Mouse (Mus musculus): ENCODE data around the gene Hlf. TPM values are rescaled to one million over a fixed set of nuclear protein-coding genes. Genes with fewer than 3 reads are reported as not detected.
A peak's percentile ranks its signal among the peaks of the same experiment; 100 is the strongest.

Gene Hlf
- polyA plus RNA-seq, 1 experiment from 2014 or later = 0.92 TPM

- Histone ChIP-seq H3K36me3 (ENCODE audit: control insufficient read depth, insufficient read depth, low read length) (no peaks in the 10 kb centered on the region), H3K27me3 (replicated peaks; ENCODE audit: control insufficient read depth, insufficient read depth, low read length) (no peaks in the 10 kb centered on the region), H3K4me3 (ENCODE audit: low read depth, low read length) (no peak overlapping the region), H3K27ac (ENCODE audit: low read depth) (no peak overlapping the region), H3K4me2 (ENCODE audit: low read length) (no peak overlapping the region), H3K4me1 (replicated peaks; ENCODE audit: control insufficient read depth, insufficient read depth, low read length) (peaks cover 14% of the 10 kb centered on the region), H3K9ac (ENCODE audit: low read length) (no peak overlapping the region), H3K9me3 (ENCODE audit: control insufficient read depth, low read length) (no peaks in the 10 kb centered on the region)
- DNase-seq (ENCODE audit: low spot score) (no peak), ATAC-seq (replicated peaks; ENCODE audit: low FRiP score, low TSS enrichment, low read depth) (no peak)
- 91% methylated on average over 5 of the region's 5 CpGs for WGBS
These were observed 12.7 kb downstream of the Hlf start for GRCm38 (mm10) chr11:90378008-90378407.

- no peaks in the 10 kb centered on the region for H3K36me3 ChIP-seq (ENCODE audit: control insufficient read depth, insufficient read depth, low read length)
- DNase-seq (ENCODE audit: low spot score) = no peak
- H3K4me1 ChIP-seq (replicated peaks; ENCODE audit: control insufficient read depth, insufficient read depth, low read length) = peaks cover 2% of the 10 kb centered on the region; the same call in 1 of the 2 replicates
- H3K9me3 ChIP-seq (ENCODE audit: control insufficient read depth, low read length) = no peaks in the 10 kb centered on the region
- H3K4me3 ChIP-seq (ENCODE audit: low read depth, low read length) = no peak overlapping the region
- H3K9ac ChIP-seq (ENCODE audit: low read length) = no peak overlapping the region
- H3K4me2 ChIP-seq (ENCODE audit: low read length) = no peak overlapping the region
- ATAC-seq (replicated peaks; ENCODE audit: low FRiP score, low TSS enrichment, low read depth) = no peak
- H3K27ac ChIP-seq (ENCODE audit: low read depth) = no peak overlapping the region
- no peaks in the 10 kb centered on the region for H3K27me3 ChIP-seq (replicated peaks; ENCODE audit: control insufficient read depth, insufficient read depth, low read length)
- 89% methylated on average over 9 of the region's 9 CpGs for WGBS
These were observed 14.3 kb downstream of the Hlf start for GRCm38 (mm10) chr11:90376436-90376835.

- H3K4me3 ChIP-seq (ENCODE audit: low read depth, low read length) = no peak overlapping the region
- H3K4me2 ChIP-seq (ENCODE audit: low read length) = no peak overlapping the region
- no peaks in the 10 kb centered on the region for H3K9me3 ChIP-seq (ENCODE audit: control insufficient read depth, low read length)
- WGBS = 48% methylated on average over 8 of the region's 8 CpGs
- H3K4me1 ChIP-seq (replicated peaks; ENCODE audit: control insufficient read depth, insufficient read depth, low read length) = peaks cover 29% of the 10 kb centered on the region
- no peaks in the 10 kb centered on the region for H3K27me3 ChIP-seq (replicated peaks; ENCODE audit: control insufficient read depth, insufficient read depth, low read length)
- ATAC-seq (replicated peaks; ENCODE audit: low FRiP score, low TSS enrichment, low read depth) (no peak), DNase-seq (ENCODE audit: low spot score) (no peak)
- H3K27ac ChIP-seq (ENCODE audit: low read depth) = no peak overlapping the region
- no peak overlapping the region for H3K9ac ChIP-seq (ENCODE audit: low read length)
- no peaks in the 10 kb centered on the region for H3K36me3 ChIP-seq (ENCODE audit: control insufficient read depth, insufficient read depth, low read length)
These were observed 19.1 kb downstream of the Hlf start for GRCm38 (mm10) chr11:90371470-90372100.

- Histone ChIP-seq H3K4me1 (replicated peaks; ENCODE audit: control insufficient read depth, insufficient read depth, low read length) (peaks cover 29% of the 10 kb centered on the region), H3K36me3 (ENCODE audit: control insufficient read depth, insufficient read depth, low read length) (no peaks in the 10 kb centered on the region), H3K9me3 (ENCODE audit: control insufficient read depth, low read length) (no peaks in the 10 kb centered on the region), H3K4me2 (ENCODE audit: low read length) (no peak overlapping the region), H3K9ac (ENCODE audit: low read length) (no peak overlapping the region), H3K27me3 (replicated peaks; ENCODE audit: control insufficient read depth, insufficient read depth, low read length) (no peaks in the 10 kb centered on the region), H3K27ac (ENCODE audit: low read depth) (no peak overlapping the region), H3K4me3 (ENCODE audit: low read depth, low read length) (no peak overlapping the region)
- WGBS = 25% methylated on average over 11 of the region's 11 CpGs
- no peak for DNase-seq (ENCODE audit: low spot score)
- ATAC-seq (replicated peaks; ENCODE audit: low FRiP score, low TSS enrichment, low read depth) = no peak
These were observed 19.9 kb downstream of the Hlf start for GRCm38 (mm10) chr11:90370789-90371291.

- H3K9ac ChIP-seq (ENCODE audit: low read length) = no peak overlapping the region
- H3K4me2 ChIP-seq (ENCODE audit: low read length) = no peak overlapping the region
- H3K36me3 ChIP-seq (ENCODE audit: control insufficient read depth, insufficient read depth, low read length) = no peaks in the 10 kb centered on the region
- H3K4me3 ChIP-seq (ENCODE audit: low read depth, low read length) = no peak overlapping the region
- no peaks in the 10 kb centered on the region for H3K9me3 ChIP-seq (ENCODE audit: control insufficient read depth, low read length)
- H3K4me1 ChIP-seq (replicated peaks; ENCODE audit: control insufficient read depth, insufficient read depth, low read length) = peaks cover 32% of the 10 kb centered on the region
- peak overlapping the region; percentile 91 for H3K27ac ChIP-seq (ENCODE audit: low read depth)
- WGBS = 60% methylated on average over 11 of the region's 11 CpGs
- DNase-seq (ENCODE audit: low spot score) (no peak), ATAC-seq (replicated peaks; ENCODE audit: low FRiP score, low TSS enrichment, low read depth) (no peak)
- no peaks in the 10 kb centered on the region for H3K27me3 ChIP-seq (replicated peaks; ENCODE audit: control insufficient read depth, insufficient read depth, low read length)
These were observed 20.3 kb downstream of the Hlf start for GRCm38 (mm10) chr11:90370367-90370766.

- H3K4me3 ChIP-seq (ENCODE audit: low read depth, low read length) = no peak overlapping the region
- 17% methylated on average over 8 of the region's 8 CpGs for WGBS
- DNase-seq (ENCODE audit: low spot score) (peak; percentile 85), ATAC-seq (replicated peaks; ENCODE audit: low FRiP score, low TSS enrichment, low read depth) (peak; percentile 84)
- peak overlapping the region; percentile 21; the same call in 1 of the 2 replicates for H3K4me2 ChIP-seq (ENCODE audit: low read length)
- no peaks in the 10 kb centered on the region for H3K27me3 ChIP-seq (replicated peaks; ENCODE audit: control insufficient read depth, insufficient read depth, low read length)
- no peak overlapping the region for H3K9ac ChIP-seq (ENCODE audit: low read length)
- H3K27ac ChIP-seq (ENCODE audit: low read depth) = peak overlapping the region; percentile 91
- no peaks in the 10 kb centered on the region for H3K9me3 ChIP-seq (ENCODE audit: control insufficient read depth, low read length)
- peaks cover 32% of the 10 kb centered on the region for H3K4me1 ChIP-seq (replicated peaks; ENCODE audit: control insufficient read depth, insufficient read depth, low read length)
- H3K36me3 ChIP-seq (ENCODE audit: control insufficient read depth, insufficient read depth, low read length) = no peaks in the 10 kb centered on the region
These were observed 21.1 kb downstream of the Hlf start for GRCm38 (mm10) chr11:90369605-90370004.

GRCm38 (mm10) chr11:90369115-90369514, 21.6 kb downstream of the Hlf start:
- no peak for DNase-seq (ENCODE audit: low spot score)
- WGBS = 25% methylated on average over 7 of the region's 7 CpGs

GRCm38 (mm10) chr11:90367894-90368860, 22.5 kb downstream of the Hlf start:
- no peak overlapping the region for H3K4me3 ChIP-seq (ENCODE audit: low read depth, low read length)
- no peak for DNase-seq (ENCODE audit: low spot score)
- no peaks in the 10 kb centered on the region for H3K9me3 ChIP-seq (ENCODE audit: control insufficient read depth, low read length)
- H3K27ac ChIP-seq (ENCODE audit: low read depth) = peak overlapping the region; percentile 91
- H3K9ac ChIP-seq (ENCODE audit: low read length) = no peak overlapping the region
- H3K4me1 ChIP-seq (replicated peaks; ENCODE audit: control insufficient read depth, insufficient read depth, low read length) = peaks cover 32% of the 10 kb centered on the region
- no peak for ATAC-seq (replicated peaks; ENCODE audit: low FRiP score, low TSS enrichment, low read depth)
- H3K4me2 ChIP-seq (ENCODE audit: low read length) = no peak overlapping the region
- H3K36me3 ChIP-seq (ENCODE audit: control insufficient read depth, insufficient read depth, low read length) = no peaks in the 10 kb centered on the region
- WGBS = 80% methylated on average over 14 of the region's 14 CpGs
- no peaks in the 10 kb centered on the region for H3K27me3 ChIP-seq (replicated peaks; ENCODE audit: control insufficient read depth, insufficient read depth, low read length)

More at GRCm38 (mm10) chr11:90369115-90369514, 21.6 kb downstream of the Hlf start:
- H3K9me3 ChIP-seq (ENCODE audit: control insufficient read depth, low read length) = no peaks in the 10 kb centered on the region
- peaks cover 32% of the 10 kb centered on the region for H3K4me1 ChIP-seq (replicated peaks; ENCODE audit: control insufficient read depth, insufficient read depth, low read length)
- no peaks in the 10 kb centered on the region for H3K36me3 ChIP-seq (ENCODE audit: control insufficient read depth, insufficient read depth, low read length)
- H3K4me2 ChIP-seq (ENCODE audit: low read length) = peak overlapping the region; percentile 21; the same call in 1 of the 2 replicates
- H3K27ac ChIP-seq (ENCODE audit: low read depth) = peak overlapping the region; percentile 91
- no peak overlapping the region for H3K9ac ChIP-seq (ENCODE audit: low read length)
- H3K4me3 ChIP-seq (ENCODE audit: low read depth, low read length) = no peak overlapping the region
- ATAC-seq (replicated peaks; ENCODE audit: low FRiP score, low TSS enrichment, low read depth) = no peak
- H3K27me3 ChIP-seq (replicated peaks; ENCODE audit: control insufficient read depth, insufficient read depth, low read length) = no peaks in the 10 kb centered on the region

Measured in intestine, embryonic 14.5 days (tissue).